Mouse (Mus musculus) MEL-GATA-1-ER (cell line): ENCODE data around the gene Cdk14.
A peak's percentile ranks its signal among the peaks of the same experiment; 100 is the strongest.

Experiments used
- DNase-seq: peaks from one replicate; pipeline ENCODE4 v3.0.0-alpha.2; 2012; ENCODE audit warnings: low read depth; ENCODE audit errors: extremely low read depth

The Cdk14 gene

GRCm38 (mm10) chr5:5005633-5006032 is 414.5 kb downstream of the Cdk14 start:
- no peak for DNase-seq

- DNase-seq: no peak
Observed at GRCm38 (mm10) chr5:5004740-5005139, 415.4 kb downstream of the Cdk14 start.

- DNase-seq: no peak
Observed at GRCm38 (mm10) chr5:4993192-4993601, 426.9 kb downstream of the Cdk14 start.

GRCm38 (mm10) chr5:4991023-4991422 is 429.1 kb downstream of the Cdk14 start:
- DNase-seq: no peak

GRCm38 (mm10) chr5:4990237-4990636 is 429.9 kb downstream of the Cdk14 start:
- no peak for DNase-seq

- no peak for DNase-seq
Observed at GRCm38 (mm10) chr5:4986181-4986580, 433.9 kb downstream of the Cdk14 start.

- DNase-seq: no peak
Observed at GRCm38 (mm10) chr5:4979551-4979950, 440.6 kb downstream of the Cdk14 start.

GRCm38 (mm10) chr5:4973408-4973807 is 446.7 kb downstream of the Cdk14 start:
- no peak for DNase-seq

GRCm38 (mm10) chr5:4962063-4962610 is 458.0 kb downstream of the Cdk14 start:
- DNase-seq: peak; percentile 2

- DNase-seq: no peak
Observed at GRCm38 (mm10) chr5:4961636-4962035, 458.5 kb downstream of the Cdk14 start.

GRCm38 (mm10) chr5:4959446-4959845 is 460.7 kb downstream of the Cdk14 start:
- no peak for DNase-seq

GRCm38 (mm10) chr5:4955993-4956392 is 464.1 kb downstream of the Cdk14 start:
- DNase-seq: no peak

GRCm38 (mm10) chr5:4955392-4955791 is 464.7 kb downstream of the Cdk14 start:
- no peak for DNase-seq

- no peak for DNase-seq
Observed at GRCm38 (mm10) chr5:4949433-4949832, 470.7 kb downstream of the Cdk14 start.

GRCm38 (mm10) chr5:4948090-4948954 is 471.8 kb downstream of the Cdk14 start:
- DNase-seq: peak; percentile 15

- no peak for DNase-seq
Observed at GRCm38 (mm10) chr5:4935131-4935530, 485.0 kb downstream of the Cdk14 start.

- DNase-seq: no peak
Observed at GRCm38 (mm10) chr5:4934491-4934890, 485.6 kb downstream of the Cdk14 start.

- no peak for DNase-seq
Observed at GRCm38 (mm10) chr5:4931539-4932143, 488.5 kb downstream of the Cdk14 start.

- no peak for DNase-seq
Observed at GRCm38 (mm10) chr5:4929628-4930027, 490.5 kb downstream of the Cdk14 start.

- DNase-seq: no peak
Observed at GRCm38 (mm10) chr5:4924866-4925265, 495.2 kb downstream of the Cdk14 start.

- DNase-seq: no peak
Observed at GRCm38 (mm10) chr5:4918376-4918775, 501.7 kb downstream of the Cdk14 start.

GRCm38 (mm10) chr5:4917743-4918142 is 502.4 kb downstream of the Cdk14 start:
- no peak for DNase-seq
